Mouse (Mus musculus): ENCODE data around the gene Ift43.

The Ift43 gene

GRCm38 (mm10) chr12:86082481-86083012 is at the start of gene Ift43:
Gene Ift43, plus strand, starts transcription at chr12:86082541.
- peak; percentile 24 to 35 for DNase-seq (ENCODE audit: low spot score in 2 of 2)

- no peak for DNase-seq (ENCODE audit: low spot score in 2 of 2)
These were observed 46.8 kb upstream of the Ift43 start for GRCm38 (mm10) chr12:86035586-86035985.

GRCm38 (mm10) chr12:86036368-86037166 is 45.8 kb upstream of the Ift43 start:
- no peak for DNase-seq (ENCODE audit: low spot score in 2 of 2)

DNA sequence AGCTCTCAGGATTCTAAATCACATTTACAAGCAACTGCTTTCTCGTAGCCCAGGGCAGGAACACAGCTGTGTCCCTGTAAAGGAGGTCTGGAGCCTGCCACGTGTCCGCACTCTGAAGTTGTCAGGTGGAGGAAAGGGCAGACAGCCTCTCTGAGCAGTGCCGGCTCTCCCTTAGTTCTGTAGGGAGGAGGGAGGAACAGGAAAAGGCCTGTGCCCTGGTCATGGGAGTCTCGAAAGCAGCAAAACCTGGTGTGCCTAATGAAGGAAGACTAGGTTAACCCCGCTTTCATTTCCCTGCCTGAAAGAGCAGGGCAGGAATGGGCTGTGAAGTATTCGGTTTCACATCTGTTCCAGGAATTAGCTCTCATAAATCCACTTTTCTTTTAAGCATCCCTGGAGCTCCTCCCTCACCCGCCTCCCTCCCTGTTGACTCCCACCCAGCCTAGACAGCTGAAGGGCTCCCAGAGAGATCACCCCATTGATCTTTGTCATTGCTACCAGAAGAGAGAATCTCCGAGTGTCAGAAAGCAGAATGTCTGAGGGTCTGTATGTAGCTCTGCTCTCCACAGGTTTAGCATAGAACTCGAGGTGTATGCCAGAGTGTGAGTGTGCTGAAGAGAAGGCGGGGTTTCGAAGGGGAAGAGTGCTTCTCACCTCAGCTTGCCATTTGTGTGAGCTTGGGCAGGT is 45.0 kb upstream of the Ift43 start:
- no peak for DNase-seq (ENCODE audit: low spot score in 2 of 2)

DNA sequence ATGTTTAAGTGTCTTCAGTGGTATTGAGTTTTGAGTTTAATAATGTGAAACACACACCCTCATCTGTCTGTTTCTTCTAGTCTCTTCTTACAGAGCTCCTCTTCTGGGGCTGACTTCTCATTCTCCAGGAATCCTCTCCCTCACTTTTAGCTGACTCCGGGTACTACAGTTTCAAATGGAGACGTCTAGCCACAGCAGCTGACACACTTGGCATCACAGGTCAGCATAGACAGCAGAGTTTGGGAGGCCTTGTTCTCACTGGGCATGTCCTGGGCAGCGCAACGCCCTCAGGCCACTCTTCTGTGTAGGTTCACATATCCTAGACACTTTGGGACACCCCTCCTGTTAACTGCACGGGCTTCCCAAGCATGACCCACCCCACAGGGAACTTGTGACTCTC is 43.3 kb upstream of the Ift43 start:
- DNase-seq (ENCODE audit: low spot score in 2 of 2), result no peak

- DNase-seq (ENCODE audit: low spot score in 2 of 2), result no peak
These were observed 42.6 kb upstream of the Ift43 start for GRCm38 (mm10) chr12:86039751-86040150.

DNA sequence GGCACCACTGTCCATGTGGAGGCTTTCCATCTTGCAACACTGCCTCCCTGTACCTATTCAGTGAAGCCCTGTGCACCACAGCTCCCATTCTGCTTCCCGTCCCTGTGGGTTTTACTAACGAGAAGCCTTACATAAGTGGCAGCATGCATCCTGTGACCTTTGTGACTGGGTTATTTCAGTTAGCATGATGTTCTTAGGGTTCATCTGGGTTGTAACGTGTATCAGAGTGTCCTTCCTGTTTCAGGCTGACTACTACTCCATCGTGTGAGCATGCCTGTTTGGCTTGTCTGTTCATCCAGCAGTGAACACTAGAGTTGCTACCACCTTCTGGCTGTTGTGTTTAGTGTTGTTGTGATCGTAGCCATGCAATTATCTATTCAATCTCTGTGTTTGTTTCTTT is 36.2 kb upstream of the Ift43 start:
- DNase-seq (ENCODE audit: low spot score in 2 of 2), result no peak

DNA sequence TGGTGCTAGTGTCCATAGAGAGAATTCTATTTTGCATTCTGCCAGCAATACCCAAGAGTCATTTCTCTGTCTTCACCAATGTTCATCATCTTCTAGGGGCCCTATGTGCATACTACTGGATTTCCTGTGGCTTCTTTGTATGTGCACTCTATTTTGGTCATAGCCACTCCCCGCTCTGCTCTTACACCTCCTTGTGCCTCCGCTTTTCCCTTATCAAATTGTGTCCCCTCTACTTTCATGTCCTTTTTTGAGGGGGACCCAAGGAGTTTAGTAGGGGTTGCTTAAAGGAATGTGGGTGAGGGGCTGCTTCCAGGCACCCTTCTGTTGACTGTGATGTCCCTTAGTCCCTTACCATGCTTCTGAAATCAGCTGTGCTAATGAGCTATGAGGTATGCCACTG is 35.6 kb upstream of the Ift43 start:
- no peak for DNase-seq (ENCODE audit: low spot score in 2 of 2)

DNA sequence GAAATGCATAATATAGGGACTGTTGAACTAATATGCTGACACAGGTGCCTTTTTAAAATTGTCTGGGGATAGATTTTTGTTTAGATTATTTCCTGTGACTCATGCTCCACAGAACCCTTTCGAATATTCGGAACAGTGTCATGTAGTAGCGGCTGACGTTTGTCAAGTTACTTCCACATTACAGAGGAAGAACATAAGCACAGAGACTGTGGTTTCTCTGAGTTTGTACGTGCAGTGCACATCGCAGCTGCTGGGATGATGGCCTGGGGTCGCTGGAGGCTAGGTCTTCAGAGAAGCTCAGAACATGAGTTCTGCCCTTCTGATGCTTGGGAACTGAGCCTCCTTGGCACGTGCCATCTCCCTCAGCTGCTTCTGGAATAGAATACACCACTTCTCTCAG is 35.0 kb upstream of the Ift43 start:
- DNase-seq (ENCODE audit: low spot score in 2 of 2), result peak in 1 of 2 experiments; percentile 10

DNA sequence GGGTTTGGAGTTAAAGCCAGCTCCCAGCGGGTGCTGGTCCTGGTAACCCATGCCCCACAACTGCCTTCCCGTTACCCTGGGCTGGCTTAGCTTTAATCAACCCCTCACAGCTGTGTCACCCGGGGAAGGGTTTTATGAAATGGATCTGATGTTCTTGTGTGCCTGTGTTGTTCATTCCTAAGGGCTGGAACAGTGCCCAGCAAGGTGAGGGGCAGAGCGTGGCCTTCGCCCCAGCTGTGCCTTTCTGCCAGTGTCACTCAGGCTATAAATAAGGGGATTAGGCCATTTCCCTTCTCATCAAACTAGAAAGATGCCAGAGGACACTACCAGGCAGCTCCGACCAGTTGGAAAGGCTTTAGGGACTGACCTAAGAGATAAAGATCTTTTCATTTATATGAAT is 32.5 kb upstream of the Ift43 start:
- no peak for DNase-seq (ENCODE audit: low spot score in 2 of 2)

- no peak for DNase-seq (ENCODE audit: low spot score in 2 of 2)
These were observed 30.9 kb upstream of the Ift43 start for GRCm38 (mm10) chr12:86051477-86051876.

GRCm38 (mm10) chr12:86055306-86055705 is 27.0 kb upstream of the Ift43 start:
- DNase-seq (ENCODE audit: low spot score in 2 of 2), result no peak

DNA sequence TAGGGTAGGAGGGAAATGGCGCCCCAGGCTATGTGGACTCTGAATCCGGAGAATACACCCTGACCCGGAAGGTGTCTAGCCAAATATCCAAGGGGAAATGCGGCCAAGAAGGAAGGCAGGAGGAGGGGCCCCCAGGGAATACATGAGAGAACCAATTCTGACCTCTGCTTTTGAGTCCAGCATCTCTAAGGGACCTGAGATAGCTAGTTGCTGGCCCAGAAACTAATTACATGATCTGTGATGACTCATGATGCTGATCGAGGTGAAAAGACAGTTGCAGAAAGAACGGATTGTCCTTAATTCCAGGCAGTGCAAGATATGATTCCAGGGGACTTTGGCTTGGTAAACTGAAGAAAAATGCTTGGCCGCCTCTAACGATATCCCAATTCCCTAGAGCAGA is 25.4 kb upstream of the Ift43 start:
- DNase-seq (ENCODE audit: low spot score in 2 of 2), result no peak

GRCm38 (mm10) chr12:86057516-86057915 is 24.8 kb upstream of the Ift43 start:
- no peak for DNase-seq (ENCODE audit: low spot score in 2 of 2)

DNA sequence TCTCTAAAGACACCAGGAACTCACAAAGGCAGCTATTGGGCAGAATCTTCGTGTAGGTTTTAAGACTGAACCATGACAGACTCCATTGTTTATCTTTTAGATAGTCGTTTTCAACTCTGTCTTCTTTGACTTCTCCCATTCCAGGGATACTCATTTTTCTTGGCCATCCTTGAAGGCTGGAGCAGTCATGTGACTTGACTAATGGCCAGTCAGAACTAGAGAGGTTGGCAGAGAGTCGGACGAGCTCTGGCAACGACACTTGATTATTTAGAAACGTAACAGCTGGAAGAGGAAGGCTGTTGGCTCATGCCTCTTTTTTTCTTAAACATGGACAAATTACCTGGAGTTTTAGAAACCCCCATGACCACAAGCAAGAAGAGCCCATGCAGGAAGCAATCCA is 23.0 kb upstream of the Ift43 start:
- no peak for DNase-seq (ENCODE audit: low spot score in 2 of 2)

DNA sequence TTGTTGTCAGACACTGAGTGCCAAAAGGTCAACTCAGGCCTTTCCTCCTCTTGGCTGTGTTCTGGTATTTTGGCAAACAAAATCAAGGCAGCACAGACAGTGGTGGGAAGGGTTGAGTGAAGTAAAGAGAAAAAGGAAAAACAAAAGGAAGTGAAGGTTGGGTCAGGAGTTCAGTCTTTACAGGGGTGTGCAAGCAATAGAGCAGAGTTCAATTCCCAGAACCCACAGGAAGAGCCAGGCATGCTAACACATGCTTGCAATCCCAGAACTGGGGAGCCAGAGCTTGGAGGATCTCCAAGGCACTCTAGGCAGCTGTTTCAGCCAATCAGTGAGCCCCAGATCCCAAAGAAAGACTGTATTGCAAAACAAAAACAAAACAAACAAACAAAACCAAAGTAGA is 17.5 kb upstream of the Ift43 start:
- DNase-seq (ENCODE audit: low spot score in 2 of 2), result no peak

DNA sequence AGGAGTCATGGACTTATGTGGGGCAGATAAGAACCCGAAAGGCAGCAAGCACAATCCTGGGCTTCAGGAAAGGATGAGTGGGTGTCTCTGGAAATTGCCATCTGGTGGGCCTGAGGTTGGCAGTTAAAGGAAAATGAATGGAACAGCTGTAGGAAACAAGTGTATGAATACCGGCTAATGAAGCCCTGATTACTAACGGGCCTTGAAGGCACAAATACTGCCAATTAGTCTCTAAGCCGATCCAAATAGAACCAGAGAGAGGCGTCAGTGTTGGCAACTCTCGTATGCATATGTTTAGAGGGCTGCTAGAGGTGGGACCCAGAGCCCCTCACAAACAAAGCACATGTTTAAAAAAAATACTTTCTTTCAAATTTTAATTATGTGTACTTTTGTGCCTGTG is 10.9 kb upstream of the Ift43 start:
- DNase-seq (ENCODE audit: low spot score in 2 of 2), result no peak

- DNase-seq (ENCODE audit: low spot score in 2 of 2), result no peak
These were observed 7.7 kb upstream of the Ift43 start for GRCm38 (mm10) chr12:86074681-86075080.

DNA sequence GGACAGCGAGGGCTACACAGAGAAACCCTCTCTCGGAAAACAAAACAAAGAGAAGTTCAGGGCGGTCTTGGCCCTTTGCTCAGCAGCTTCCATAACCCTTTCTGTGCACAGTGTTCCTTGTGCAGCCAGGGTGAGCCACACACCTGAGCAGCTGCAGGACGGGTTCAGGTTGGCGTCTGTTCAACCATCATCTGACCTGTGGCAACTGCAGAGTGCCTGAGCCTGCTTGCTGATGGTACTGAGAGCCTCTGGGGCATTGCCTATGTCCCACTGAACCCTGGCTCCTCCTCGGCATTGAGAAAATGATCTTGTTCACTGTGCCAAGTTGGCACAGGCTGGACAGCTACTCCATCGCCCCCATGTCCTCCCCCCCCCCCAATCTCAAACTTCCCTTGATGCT is 7.0 kb upstream of the Ift43 start:
- no peak for DNase-seq (ENCODE audit: low spot score in 2 of 2)

DNA sequence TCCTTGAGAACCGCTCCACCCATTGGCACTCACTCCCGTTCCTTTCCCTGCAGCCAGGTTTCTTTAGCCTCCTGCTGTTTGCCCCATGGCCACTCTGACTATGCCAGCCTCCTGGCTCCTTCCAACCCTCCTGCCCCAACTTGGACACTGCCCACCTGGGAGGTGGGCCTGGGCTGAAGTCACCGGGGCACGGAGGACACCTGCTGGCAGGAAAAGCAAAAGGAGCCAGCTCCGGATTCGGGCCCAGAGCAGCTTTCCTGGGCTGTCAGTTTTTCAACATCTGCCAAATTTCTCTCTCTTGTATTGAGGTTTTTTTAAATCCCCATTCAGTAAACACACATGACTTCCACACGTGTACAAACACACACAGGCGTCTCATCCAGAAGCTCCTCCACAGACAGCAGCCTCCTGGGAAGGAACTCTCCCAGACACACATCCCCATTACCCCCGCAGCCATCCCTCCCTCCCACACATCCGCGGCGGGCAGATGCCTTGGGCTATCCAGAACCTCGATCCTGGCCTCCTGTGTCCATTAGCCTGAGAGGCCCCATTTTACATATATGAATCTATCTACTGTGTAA is 5.9 kb upstream of the Ift43 start:
- no peak for DNase-seq (ENCODE audit: low spot score in 2 of 2)

- DNase-seq (ENCODE audit: low spot score in 2 of 2), result no peak
These were observed 5.0 kb upstream of the Ift43 start for GRCm38 (mm10) chr12:86077322-86077721.

- no peak for DNase-seq (ENCODE audit: low spot score in 2 of 2)
These were observed 4.6 kb upstream of the Ift43 start for GRCm38 (mm10) chr12:86077736-86078135.

GRCm38 (mm10) chr12:86078176-86078552 is 4.2 kb upstream of the Ift43 start:
- DNase-seq (ENCODE audit: low spot score in 2 of 2), result no peak
